Mouse (Mus musculus) layer of hippocampus, adult 8-10 months (tissue): ENCODE results near the gene Engase. TPM values are rescaled to one million over a fixed set of nuclear protein-coding genes. Genes with fewer than 3 reads are reported as not detected.

Experiments
- DNase-seq, 2 experiments: peaks; one replicate each; pipeline ENCODE4 v3.0.0; 2022; ENCODE audit warnings: low spot score in 2 of 2
- total RNA-seq, 4 experiments: library from RNA; stranded (reverse); gene quantifications; 2 replicates each; pipeline ENCODE4 v1.2.4; 2022

Gene Engase
- total RNA-seq: 10 to 100 TPM; 14.9 to 22.3 (median 19.0) TPM

DNA sequence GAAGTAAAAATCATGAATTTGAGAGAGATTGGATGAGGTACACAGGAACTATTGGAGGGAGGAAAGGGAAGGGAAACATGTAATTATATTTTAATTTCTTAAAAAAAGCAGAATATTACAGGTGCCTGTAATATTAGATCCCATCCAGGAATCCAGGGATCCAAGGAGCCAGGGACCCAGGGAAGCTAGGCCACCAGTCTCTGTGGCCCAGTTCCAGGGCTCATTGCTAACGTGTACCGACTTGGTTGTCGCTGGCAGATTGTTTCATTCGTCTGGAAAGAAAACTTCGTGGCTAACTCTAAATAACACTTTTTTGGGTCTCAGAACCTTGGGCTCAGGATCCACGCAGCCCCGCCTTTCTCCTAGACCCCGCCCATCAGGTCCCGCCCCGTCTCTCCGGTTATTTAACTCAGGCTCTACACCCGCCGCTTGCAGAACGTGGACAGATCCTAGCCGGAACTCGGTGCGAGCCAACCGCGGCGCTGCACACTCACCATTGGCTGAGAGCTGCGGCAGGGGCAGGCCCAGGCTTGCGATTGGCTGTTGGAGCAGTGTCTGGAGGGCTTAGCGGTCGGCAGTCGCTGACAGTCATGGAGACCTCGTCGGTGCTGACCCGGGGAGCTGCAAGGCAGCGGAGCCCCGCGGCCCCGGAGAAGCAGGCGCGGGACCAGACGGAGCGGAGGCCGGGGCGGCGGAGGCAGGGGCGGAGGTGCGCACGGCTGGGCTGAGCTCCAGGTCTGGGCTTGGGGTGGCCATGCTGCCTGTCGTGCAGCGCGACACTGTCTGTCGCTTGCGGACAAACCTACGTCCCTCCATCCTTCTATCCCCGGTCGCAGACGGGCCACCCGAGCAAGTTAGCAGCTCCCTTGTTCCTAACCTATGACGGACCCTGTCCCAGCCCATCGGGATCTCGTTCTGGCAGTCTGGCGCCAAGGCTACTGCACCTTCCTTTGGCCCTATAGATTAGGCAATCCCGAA lies at the start of gene Engase:
Engase (plus strand) TSS at position 434 of the 978 bp plus-strand sequence.
- peak; percentile 96 to 97 for DNase-seq

DNA sequence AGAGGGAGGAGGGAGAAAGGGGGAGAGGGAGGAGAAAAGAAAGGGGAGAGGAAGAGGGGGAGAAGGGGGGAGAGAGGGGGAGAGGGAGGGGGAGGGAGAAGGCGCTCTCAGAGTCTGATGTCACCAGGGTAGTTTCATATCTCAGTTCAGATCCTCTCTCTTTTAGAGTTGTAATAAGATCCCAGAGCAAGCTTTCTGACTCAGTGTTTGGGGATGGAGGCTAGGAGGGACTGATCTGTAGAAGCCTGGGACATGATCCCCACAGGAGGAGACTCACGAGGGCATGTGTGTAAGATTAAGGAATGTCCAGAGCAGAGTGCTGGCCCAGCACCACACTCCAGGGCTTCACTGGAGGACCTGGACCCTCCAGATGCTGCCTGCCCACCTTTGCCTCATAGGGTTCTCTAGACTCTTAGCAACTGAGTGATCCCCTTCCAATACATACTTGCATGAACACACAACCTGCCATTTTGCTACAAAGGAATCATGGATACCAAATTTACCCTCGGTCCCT lies 49.3 kb upstream of the Engase start:
- DNase-seq: no peak

DNA sequence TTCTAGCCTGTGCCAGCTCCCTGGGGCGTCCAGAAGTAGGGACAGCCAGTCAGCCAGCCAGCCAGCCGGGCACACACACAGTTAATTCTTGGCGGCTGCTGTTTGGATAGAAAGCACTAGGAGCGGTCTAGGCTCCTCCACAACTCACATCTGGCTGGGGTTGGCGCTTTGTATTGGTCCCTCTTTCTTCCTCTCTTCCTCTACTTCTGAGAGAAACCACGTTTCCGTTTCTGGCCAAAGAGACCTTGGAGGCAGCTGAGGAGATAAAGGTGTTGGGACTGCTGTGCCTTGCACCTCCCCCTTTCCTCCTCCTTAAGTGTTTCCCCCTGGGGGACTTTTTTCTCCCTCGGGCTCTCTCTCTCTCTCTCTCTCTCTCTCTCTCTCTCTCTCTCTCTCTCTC lies 48.6 kb upstream of the Engase start, which contains the start of gene C1qtnf1:
C1qtnf1 (plus strand) TSS at position 218 of the 400 bp plus-strand sequence.
- no peak for DNase-seq

DNA sequence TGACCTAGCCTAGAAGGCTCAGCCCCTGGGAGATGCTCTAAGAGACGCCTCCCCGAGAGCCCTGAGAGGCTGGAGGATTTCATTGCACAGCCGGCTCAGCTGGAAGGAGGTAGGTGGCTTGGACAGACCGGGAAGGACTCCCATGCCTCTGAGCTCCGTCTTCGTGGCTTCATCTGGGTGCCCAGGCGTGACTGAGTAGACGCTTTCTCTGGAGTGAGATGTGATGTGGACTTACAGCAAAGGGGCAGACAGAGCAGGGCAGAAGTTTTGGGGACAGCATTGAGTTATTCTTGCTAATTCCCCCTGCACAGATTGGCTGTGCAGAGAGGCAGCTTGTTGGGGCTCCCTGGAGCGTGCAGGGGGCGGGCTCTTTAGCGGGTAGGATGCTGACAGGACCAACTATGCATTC lies 48.2 kb upstream of the Engase start:
- no peak for DNase-seq

DNA sequence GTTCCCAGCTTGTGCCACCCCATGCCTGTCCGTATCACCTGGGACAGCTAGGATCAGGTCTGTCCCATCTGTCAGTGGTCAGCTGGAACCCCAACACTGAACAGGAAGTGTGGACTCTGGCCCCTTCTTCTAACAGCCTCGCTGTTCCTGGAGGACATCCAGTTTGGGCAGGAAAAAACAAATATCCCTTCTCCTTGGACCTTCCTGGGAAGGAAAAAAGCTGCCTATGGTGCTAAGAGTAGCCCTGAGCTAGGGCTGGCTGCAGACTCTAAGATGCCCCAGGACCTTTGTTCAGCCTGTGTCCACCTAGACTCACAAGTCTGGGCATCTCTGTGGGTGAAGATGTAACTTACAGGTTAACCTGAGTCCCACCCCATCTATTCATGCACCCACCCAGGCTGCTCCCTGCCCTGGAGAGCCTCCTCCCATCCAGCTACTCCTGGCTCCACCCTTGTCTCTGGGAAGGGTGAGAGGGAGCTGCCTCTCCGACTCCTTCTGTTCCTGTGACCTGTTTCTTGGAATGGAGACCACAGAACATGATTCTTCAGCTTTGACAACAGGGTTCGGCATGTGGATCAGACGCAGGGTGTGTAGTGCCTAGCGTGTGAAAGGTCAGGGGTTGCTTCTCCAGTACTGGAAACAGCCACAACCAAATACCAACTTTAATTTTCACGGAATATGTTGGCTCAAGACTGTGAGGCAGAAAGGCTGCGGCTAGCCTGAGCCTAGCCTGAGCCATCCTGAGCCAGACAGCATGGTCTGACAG lies 47.5 kb upstream of the Engase start:
- no peak for DNase-seq

DNA sequence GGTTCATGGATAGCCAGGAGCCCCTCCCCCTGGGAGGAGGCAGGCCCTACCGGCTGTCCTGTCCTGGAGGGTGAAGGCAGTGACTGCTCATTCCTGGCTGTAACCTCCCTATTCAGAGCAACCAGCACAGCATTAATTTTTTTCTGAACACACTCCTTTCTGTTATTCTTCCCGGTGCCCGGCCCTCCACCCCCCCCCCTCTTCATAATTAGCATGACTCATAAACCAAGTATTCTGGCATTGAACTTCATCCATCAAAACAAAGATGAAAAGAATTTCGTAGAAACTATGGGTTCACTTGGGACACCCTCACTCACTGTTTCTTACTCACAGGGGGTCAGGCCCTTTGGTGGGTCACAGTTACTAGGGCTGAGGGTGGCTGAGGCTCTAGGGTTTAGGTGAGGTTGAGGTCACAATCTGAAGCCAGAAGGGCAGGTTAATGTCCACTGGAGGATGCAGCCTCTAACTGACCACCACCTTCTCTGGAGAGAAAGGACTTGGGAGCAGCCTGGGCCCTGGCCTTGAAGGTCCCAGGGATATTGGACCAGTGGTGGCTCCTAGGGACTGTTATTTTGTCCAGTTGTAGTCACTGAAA lies 46.2 kb upstream of the Engase start:
- DNase-seq: no peak

DNA sequence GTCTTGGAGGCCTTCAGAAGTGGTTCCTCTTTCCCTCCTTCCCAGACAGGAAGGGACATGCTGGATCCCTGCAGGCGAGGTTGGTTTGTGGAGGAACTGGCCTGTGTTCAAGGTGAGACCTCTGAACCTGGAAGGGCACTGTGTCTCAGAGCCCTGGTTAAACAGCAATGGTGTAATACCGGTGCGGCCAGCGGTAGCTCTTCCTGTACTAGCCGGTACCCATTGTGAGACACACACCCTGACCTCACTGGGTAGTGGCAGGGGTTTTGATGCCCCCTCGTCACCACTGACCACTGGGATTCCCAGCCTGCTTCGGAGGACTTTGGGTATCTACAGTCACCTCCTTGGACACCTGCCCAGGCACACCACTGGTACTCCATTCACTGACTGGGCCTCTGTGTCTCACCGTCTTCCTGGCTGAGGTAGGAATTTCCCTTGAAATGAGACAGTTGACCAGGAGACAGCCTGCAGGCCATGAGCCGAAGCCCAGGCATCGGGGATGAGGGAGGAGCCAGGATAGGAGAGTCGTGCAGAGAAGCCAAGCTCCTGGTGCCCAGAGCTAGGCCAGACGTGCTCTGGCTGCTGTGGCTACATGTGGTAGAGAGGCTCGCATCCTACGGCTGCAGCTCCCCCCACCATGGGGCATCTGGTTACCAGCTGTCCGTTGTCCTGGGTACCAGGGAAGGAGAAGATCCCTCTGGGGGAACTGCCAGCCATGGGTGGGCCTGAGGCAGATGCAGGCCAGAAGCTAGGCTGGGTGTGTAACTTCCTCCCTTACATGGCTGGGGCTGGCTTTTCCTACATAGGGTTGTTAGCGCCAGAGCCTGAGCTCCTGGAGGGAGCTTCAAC lies 45.3 kb upstream of the Engase start:
- DNase-seq: no peak

DNA sequence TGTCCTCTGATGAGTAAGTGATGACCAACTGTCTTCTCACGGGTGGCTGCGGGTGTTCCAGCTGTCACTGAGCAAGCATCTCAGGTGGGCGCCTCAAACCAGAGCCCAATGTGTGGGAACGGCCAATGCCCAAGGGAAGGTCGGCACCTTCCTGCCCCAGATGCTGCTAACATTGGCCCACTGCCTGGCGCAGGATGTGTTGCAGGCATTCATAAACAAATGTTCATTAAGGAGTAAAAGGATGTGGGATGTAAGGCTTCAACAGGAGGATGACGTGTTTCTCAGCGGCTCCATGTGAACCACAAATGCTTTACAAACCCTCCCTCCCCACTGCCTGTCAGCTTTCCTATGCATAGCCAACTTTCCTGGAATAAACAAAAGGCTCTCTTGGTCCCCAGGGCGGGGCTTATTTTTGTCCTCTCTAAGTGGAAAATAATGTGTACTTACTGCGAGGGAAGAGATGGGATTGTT lies 43.2 kb upstream of the Engase start:
- no peak for DNase-seq

DNA sequence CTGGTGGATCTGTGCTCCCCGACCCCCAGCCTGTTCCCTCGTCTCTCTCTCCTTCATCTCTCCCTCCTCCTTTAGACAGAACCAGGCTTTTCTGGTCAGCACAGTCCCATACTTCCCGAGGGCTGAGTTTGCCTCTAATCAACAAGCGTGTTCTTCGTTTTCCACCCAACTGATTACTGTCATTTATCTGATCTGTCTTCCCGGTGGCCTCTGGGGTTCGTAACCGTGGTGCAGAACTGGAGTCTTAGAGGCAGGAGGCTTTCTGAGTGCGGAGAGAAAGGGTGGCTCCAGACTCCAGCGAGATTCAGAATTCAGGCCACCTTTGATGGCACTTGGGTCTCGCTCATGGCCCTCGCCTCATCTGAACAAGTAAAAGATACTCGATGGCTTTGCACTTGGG lies 42.5 kb upstream of the Engase start:
- DNase-seq: no peak

DNA sequence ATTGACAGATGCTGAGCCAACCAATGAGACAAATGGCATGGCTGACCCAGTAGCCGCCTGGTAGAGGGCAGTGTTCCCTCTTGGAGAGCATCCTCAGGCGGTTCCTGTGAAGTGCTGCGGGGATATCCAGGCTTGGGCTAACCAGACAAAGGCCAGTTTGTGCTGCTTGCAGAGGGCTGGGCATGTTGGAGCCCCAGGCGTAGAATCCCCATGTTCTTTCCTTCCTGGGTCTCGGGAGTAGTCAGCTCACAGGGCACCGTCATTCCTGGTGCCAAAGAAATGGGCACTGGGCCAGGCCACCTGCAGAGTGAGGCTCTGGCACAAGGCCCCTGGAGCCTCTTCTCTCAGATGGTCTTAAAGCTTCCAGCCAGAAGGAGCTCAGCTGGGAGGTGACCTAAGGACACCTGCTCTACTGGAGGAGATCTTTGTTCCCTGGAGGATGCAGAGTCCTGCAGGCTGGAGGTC lies 40.1 kb upstream of the Engase start:
- DNase-seq: peak in 1 of 2 experiments; percentile 33

DNA sequence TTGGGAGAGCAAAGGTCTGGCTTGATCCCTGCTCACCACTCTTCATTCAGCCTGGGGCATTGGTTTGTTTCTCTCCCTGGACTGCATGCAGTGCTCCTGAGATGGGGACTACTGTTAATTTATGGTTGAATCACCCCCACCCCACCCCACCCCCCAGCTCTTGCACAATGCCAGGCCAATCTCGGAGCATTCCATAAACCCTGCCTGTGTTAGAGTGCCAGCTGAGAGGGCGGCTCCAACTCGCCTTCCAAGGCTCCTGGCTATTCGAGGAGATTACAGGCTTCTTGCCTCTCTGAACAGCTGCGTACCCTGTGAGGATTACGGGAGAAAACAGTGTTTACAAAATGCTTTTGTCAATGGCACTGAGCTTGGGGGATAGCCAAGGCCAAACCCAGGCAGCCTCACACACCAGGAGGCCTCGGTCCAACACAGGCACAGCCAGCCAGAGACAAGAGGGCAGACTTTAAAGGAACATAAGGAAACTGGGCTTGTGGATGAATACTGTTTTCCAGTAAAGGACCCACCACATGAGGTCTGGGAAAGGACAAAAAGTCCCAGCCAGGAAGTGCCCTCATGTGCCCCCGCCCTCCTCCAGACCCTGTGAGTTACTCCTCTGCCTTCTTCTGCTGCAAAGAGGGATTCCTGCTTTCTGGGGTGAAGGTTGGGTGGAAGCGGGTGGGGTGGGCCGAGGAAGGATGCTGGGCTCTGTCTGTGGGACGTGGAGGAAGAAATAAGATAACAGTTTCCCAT lies 37.8 kb upstream of the Engase start:
- no peak for DNase-seq

DNA sequence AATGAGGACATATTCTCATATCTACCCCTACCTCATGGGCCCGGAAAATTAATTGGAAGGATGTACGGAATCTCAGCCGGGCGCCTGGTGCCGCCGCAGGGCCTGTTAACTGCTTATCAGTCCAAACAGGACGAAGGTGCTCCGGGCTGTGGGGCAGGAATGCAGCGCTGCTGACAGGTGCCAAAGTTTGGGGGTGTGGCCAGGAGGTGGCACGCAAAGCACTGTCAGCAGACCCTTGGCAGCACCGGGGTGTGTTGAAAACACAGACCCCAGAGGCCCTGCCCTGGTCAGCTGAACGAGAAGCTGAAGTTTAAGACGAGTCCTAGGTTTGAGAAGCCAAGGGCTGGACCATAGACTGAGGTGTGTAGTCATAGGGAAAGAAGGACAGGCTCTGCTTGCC lies 33.9 kb upstream of the Engase start:
- no peak for DNase-seq

DNA sequence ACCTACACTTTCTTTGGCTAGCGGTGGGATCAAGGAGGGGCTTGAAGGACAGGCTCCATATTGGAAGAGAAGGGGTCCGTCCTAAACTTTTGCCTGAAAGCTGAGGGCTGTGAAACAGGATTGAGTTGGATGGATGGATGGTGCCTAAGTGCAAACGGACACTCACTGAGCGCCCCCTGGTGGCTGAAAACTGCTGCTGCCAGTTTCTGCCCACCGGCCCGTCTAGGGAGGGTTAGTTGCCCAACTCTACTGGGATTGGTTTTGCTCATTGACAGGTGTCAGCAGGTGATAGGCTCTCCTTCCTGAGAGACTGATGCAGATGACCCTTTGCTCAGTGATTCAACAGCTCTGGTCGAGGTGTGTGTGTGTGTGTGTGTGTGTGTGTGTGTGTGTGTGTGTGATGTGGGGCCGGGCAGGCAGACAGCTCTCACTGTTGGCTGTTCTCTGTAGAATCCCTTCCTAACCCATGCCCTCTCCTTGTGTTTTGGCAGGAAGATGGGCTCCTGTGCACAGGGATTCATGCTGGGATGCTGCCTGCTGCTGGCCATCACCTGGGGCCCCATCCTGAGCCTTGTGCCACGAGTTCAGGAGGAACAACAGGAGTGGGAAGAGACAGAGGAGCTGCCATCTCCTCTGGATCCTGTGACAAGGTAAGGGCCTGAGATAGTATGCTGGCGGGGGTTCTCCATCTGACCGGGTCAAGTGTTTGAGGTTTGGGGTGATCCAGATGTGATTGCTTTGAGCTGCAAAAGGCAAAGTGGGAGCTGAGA lies 33.2 kb upstream of the Engase start:
- DNase-seq: peak in 1 of 2 experiments; percentile 66

DNA sequence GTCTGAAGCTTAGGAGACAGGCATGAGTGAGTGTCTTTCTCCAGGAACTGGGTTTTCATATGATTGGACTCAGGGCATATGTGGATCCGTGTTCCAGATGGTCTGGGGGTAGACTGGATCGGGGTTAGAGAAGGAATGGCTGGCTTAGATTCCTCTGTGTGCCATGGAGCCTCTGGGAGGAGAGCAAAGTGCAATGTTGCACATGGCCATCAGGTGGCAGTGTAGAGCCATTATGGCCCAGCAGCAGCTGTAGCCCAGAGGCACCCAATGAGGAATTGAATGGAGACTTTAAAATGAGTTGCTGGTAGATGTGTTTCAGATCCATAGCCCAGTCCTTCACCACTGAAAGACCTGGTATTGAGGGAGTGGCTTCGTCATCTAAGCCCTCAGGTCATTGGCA lies 30.8 kb upstream of the Engase start:
- DNase-seq: peak in 1 of 2 experiments; percentile 72

DNA sequence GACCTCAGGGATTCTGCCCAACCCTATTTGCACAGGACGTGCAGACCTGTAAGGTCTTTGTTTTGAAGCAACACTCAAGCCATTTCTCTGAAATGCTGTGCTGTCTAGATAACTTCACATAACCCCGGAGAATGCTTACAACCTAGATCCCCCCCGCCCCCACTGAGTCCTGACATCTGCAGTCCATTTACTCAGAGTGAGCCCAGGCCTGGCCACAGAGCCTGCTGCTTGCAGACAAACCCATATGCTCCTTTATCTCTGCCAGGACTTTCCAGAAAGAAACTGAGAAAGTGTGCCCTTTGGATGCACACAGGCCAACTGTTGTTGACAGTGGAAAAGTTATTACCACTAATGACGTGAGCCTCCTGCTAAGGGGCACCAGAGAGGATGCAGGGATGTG lies 29.3 kb upstream of the Engase start:
- no peak for DNase-seq

DNA sequence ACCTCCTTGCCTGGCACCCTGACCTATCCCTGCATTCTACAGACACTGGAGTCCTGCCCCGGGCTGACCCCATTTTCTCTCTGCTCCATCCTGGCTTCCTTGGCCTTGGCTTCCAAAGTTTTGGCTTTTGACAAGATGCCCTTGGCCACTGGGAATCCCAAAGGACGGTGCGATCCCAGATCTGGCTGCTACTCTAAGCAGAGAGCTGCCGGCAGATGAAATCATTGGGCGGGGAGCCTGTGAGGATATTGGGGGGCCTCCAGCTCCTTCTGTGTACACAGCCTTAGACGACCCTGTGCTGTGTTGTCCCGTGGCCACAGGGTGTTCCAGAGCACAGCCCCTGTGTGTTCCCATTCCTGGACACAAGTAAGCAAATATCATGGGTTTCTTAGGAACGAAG lies 28.2 kb upstream of the Engase start:
- DNase-seq: no peak

DNA sequence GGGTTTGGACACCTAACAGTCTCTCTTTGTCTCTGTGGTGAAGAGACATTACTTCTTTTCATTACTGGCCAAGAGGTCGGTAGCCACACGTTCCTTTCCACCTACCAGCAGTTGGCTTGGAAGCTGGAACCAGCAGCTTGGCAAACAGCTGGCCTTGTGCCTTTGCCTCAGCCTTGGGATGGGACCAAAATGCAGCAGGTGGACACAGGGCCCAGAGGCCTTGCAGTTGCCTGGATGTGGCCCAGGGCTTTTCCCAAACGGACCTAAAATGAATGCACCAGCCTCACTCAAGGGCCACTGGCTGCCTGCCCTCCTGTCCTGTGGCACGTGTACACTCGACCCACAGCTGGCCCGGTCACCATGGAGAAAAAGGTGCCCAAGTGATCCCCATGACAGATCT lies 25.4 kb upstream of the Engase start:
- DNase-seq: no peak

DNA sequence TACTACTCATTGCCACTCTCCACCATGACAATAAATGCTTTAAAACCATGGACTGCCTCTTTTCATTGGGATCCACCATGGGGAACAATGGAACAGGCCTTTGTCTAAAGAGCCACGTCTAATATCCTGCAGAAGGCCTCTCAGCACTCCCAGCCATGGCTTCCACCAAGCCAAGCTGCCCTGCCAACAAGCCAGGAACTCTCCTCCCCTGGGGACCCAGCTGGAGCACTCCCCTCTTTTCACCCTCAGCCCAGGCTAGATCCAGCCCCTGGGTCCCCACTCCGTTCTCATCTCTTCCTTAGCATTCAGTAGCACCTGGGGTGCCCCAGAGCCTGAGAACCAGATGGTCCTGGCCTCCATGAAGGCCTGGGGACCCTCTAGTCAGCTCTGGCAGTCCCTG lies 23.7 kb upstream of the Engase start:
- DNase-seq: no peak
